Mouse (Mus musculus): ENCODE measurements around the gene Tspan31. TPM values are rescaled to one million over a fixed set of nuclear protein-coding genes. Genes with fewer than 3 reads are reported as not detected.

Gene Tspan31
- polyA plus RNA-seq, 1 experiment from 2014 or later: 118 TPM

Other genes with a start within 250 kb of the Tspan31 start
- 9.2 and 11.9 TPM in 2 replicates for gene Atp23, start 168.9 kb downstream of the Tspan31 start, polyA plus RNA-seq (2015; fragmentation: Nextera tagmentation; extraction: Ambion mirVana)
- 26.0 and 26.9 TPM in 2 replicates for gene Ctdsp2, start 91.5 kb downstream of the Tspan31 start, polyA plus RNA-seq (2015; fragmentation: Nextera tagmentation; extraction: Ambion mirVana)
- 0.26 and 0.45 TPM in 2 replicates for gene Avil, start 69.6 kb downstream of the Tspan31 start, polyA plus RNA-seq (2015; fragmentation: Nextera tagmentation; extraction: Ambion mirVana)
- 67.3 and 70.6 TPM in 2 replicates for gene Tsfm, start 39.4 kb downstream of the Tspan31 start, polyA plus RNA-seq (2015; fragmentation: Nextera tagmentation; extraction: Ambion mirVana)
- gene Mettl1, start 28.9 kb downstream of the Tspan31 start, polyA plus RNA-seq (2015; fragmentation: Nextera tagmentation; extraction: Ambion mirVana): 20.6 and 22.7 TPM in 2 replicates
- gene Eef1akmt3, start 28.8 kb downstream of the Tspan31 start, polyA plus RNA-seq (2015; fragmentation: Nextera tagmentation; extraction: Ambion mirVana): 0.14 and 0.28 TPM in 2 replicates
- gene Cyp27b1, start 22.0 kb downstream of the Tspan31 start, polyA plus RNA-seq (2015; fragmentation: Nextera tagmentation; extraction: Ambion mirVana): 0.11 and 0.15 TPM in 2 replicates
- 5.6 and 7.0 TPM in 2 replicates for gene March9, start 10.1 kb downstream of the Tspan31 start, polyA plus RNA-seq (2015; fragmentation: Nextera tagmentation; extraction: Ambion mirVana)
- gene Cdk4, start 6.7 kb downstream of the Tspan31 start, polyA plus RNA-seq (2015; fragmentation: Nextera tagmentation; extraction: Ambion mirVana): 1,729 and 1,809 TPM in 2 replicates
- gene Agap2, start 5.0 kb upstream of the Tspan31 start, polyA plus RNA-seq (2015; fragmentation: Nextera tagmentation; extraction: Ambion mirVana): 2.9 and 3.0 TPM in 2 replicates
- 110 and 117 TPM in 2 replicates for gene Os9, start 50.9 kb upstream of the Tspan31 start, polyA plus RNA-seq (2015; fragmentation: Nextera tagmentation; extraction: Ambion mirVana)
- 35.1 and 36.7 TPM in 2 replicates for gene B4galnt1, start 95.0 kb upstream of the Tspan31 start, polyA plus RNA-seq (2015; fragmentation: Nextera tagmentation; extraction: Ambion mirVana)
- 1.4 and 2.1 TPM in 2 replicates for gene Slc26a10, start 110.4 kb upstream of the Tspan31 start, polyA plus RNA-seq (2015; fragmentation: Nextera tagmentation; extraction: Ambion mirVana)
- 31.4 and 32.3 TPM in 2 replicates for gene Arhgef25, start 119.8 kb upstream of the Tspan31 start, polyA plus RNA-seq (2015; fragmentation: Nextera tagmentation; extraction: Ambion mirVana)
- gene Dtx3, start 125.5 kb upstream of the Tspan31 start, polyA plus RNA-seq (2015; fragmentation: Nextera tagmentation; extraction: Ambion mirVana): 211 and 222 TPM in 2 replicates
- gene Pip4k2c, start 141.3 kb upstream of the Tspan31 start, polyA plus RNA-seq (2015; fragmentation: Nextera tagmentation; extraction: Ambion mirVana): 24.9 and 26.1 TPM in 2 replicates
- gene Kif5a, start 193.1 kb upstream of the Tspan31 start, polyA plus RNA-seq (2015; fragmentation: Nextera tagmentation; extraction: Ambion mirVana): 76.4 and 80.6 TPM in 2 replicates
- 320 and 321 TPM in 2 replicates for gene Dctn2, start 196.1 kb upstream of the Tspan31 start, polyA plus RNA-seq (2015; fragmentation: Nextera tagmentation; extraction: Ambion mirVana)
- 17.4 and 17.5 TPM in 2 replicates for gene Mbd6, start 218.8 kb upstream of the Tspan31 start, polyA plus RNA-seq (2015; fragmentation: Nextera tagmentation; extraction: Ambion mirVana)
- 130 and 137 TPM in 2 replicates for gene Mars, start 241.5 kb upstream of the Tspan31 start, polyA plus RNA-seq (2015; fragmentation: Nextera tagmentation; extraction: Ambion mirVana)